25 mouse cellular contexts compared by ENCODE assay signal in the genomic region with DNA sequence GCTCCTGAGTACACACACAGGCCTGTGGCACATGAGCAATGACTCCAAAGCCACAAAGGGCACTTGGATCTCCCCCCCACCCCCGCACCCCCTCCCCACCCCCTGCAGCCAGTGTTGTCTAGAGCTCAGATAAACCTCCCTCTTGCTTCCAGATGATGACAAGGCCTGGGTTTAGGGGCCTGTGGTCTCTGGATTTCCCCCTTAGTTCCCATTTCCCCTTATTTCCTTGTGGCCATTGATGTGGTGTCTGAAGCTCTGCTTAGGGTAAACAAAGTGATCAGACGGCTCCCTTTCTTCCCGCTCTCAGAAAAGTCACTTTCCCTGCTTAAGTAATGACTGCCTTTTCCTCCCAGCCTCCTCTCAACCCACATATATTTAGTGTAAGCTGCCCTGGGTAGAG. TPM values are rescaled to one million over a fixed set of nuclear protein-coding genes. Genes with fewer than 3 reads are reported as not detected.
DNase-seq lines count a peak whose midpoint lies in the region; ATAC-seq and TF ChIP-seq lines count a peak whose summit lies in the region.
"Had no signal": no experiment of that assay in that cellular context is flagged by ENCODE, and none has a peak within 500 bp of the region (broad histone marks: within the 10 kb centered on the region; RNA-seq: fewer than 3 reads in every experiment).

No protein-coding gene starts in this region.

- no peak for TF ChIP-seq RAD21 in MEL (IDR thresholded peaks at IDR 0.05; ENCODE audit: low read depth, low read length)

- no peaks in the 10 kb centered on the region for H3K9me3 ChIP-seq in heart, embryonic 10.5 days
- H3K9me3 ChIP-seq in midbrain, embryonic 10.5 days (replicated peaks): no peaks in the 10 kb centered on the region
- no peaks in the 10 kb centered on the region for H3K9me3 ChIP-seq in midbrain, postnatal 0 days (ENCODE audit: low read length)
- H3K9me3 ChIP-seq in MEL (replicated peaks; ENCODE audit: insufficient read depth, low read length): no peaks in the 10 kb centered on the region
- no peaks in the 10 kb centered on the region for H3K9me3 ChIP-seq in neural tube, embryonic 13.5 days
- H3K9me3 ChIP-seq: embryonic facial prominence, embryonic 15.5 days; G1E; hindbrain, embryonic 12.5 days; kidney, embryonic 15.5 days; limb, embryonic 13.5 days; liver, embryonic 12.5 days; midbrain, embryonic 12.5 days had no signal

- H3K79me2 ChIP-seq in MEL (ENCODE audit: control insufficient read depth, insufficient read depth, low read length, poor library complexity): peaks cover 79% of the 10 kb centered on the region

- 15% methylated on average over 3 of the region's 3 CpGs for WGBS in heart, embryonic 10.5 days
- WGBS in midbrain, embryonic 10.5 days: 7% methylated on average over 3 of the region's 3 CpGs
- WGBS in midbrain, postnatal 0 days: 29% methylated on average over 3 of the region's 3 CpGs
- WGBS in neural tube, embryonic 13.5 days: 12% methylated on average over 3 of the region's 3 CpGs

- no peak for TF ChIP-seq EP300 in MEL (IDR thresholded peaks at IDR 0.05; ENCODE audit: low read depth in 1 of 2, low read length in 2 of 2)

- no peak for DNase-seq in heart, embryonic 10.5 days (ENCODE audit: low spot score)
- DNase-seq in heart, postnatal 10 days: no peak
- no peak for DNase-seq in midbrain, embryonic 10.5 days (ENCODE audit: low spot score)
- no peak for DNase-seq in midbrain, postnatal 0 days (ENCODE audit: low spot score)
- DNase-seq in MEL (ENCODE audit: low read depth, low spot score): peak; percentile 42
- DNase-seq in adrenal gland, postnatal 4 days (ENCODE audit: low spot score in 2 of 2): no peak
- DNase-seq: adrenal gland, postnatal 10 days; cerebellum, adult 8-10 months; cerebellum, postnatal 36 days; gastrocnemius, postnatal 10 days; heart, adult 2 months; kidney, adult 11 months; lung, adult 18-20 months; thymus, adult 2 months had no signal

- H3K36me3 ChIP-seq in heart, embryonic 10.5 days: no peaks in the 10 kb centered on the region
- no peaks in the 10 kb centered on the region for H3K36me3 ChIP-seq in midbrain, embryonic 10.5 days
- H3K36me3 ChIP-seq in midbrain, postnatal 0 days (ENCODE audit: insufficient read depth, low read length): no peaks in the 10 kb centered on the region
- peaks cover 0 to 54% of the 10 kb centered on the region in 2 experiments; a peak in 2 of 4 replicates for H3K36me3 ChIP-seq in MEL (ENCODE audit: control insufficient read depth in 1 of 2, insufficient read depth in 2 of 2, low read length in 2 of 2)
- no peaks in the 10 kb centered on the region for H3K36me3 ChIP-seq in neural tube, embryonic 13.5 days
- H3K36me3 ChIP-seq: embryonic facial prominence, embryonic 15.5 days; G1E; hindbrain, embryonic 12.5 days; kidney, embryonic 15.5 days; limb, embryonic 13.5 days; liver, embryonic 12.5 days; midbrain, embryonic 12.5 days had no signal

- ATAC-seq in midbrain, postnatal 0 days (ENCODE audit: low FRiP score): no peak
- no peak for ATAC-seq in neural tube, embryonic 13.5 days (ENCODE audit: low read depth)
- ATAC-seq: activated CD4-positive, CD25-positive, alpha-beta regulatory T cell, adult 4 months; forebrain, embryonic 16.5 days; liver, embryonic 12.5 days had no signal

- peaks cover 82% of the 10 kb centered on the region for H3K27me3 ChIP-seq in heart, embryonic 10.5 days (ENCODE audit: insufficient read depth, poor library complexity, severe bottlenecking)
- H3K27me3 ChIP-seq in midbrain, embryonic 10.5 days (ENCODE audit: low read depth, poor library complexity, severe bottlenecking): peaks cover 85% of the 10 kb centered on the region
- H3K27me3 ChIP-seq in midbrain, postnatal 0 days (ENCODE audit: insufficient read depth, low read length): peaks cover 15% of the 10 kb centered on the region; the same call in 1 of the 2 replicates
- no peaks in the 10 kb centered on the region for H3K27me3 ChIP-seq in MEL (ENCODE audit: control insufficient read depth in 1 of 2, insufficient read depth in 2 of 2, low read length in 2 of 2)
- peaks cover 67% of the 10 kb centered on the region for H3K27me3 ChIP-seq in neural tube, embryonic 13.5 days

- TF ChIP-seq CTCF in midbrain, postnatal 0 days (IDR thresholded peaks at IDR 0.05): no peak
- TF ChIP-seq CTCF in MEL (IDR thresholded peaks at IDR 0.05 in 2 of 3, conservative IDR thresholded peaks at IDR 0.05 in 1 of 3; ENCODE audit: control insufficient read depth in 1 of 3, insufficient read depth in 1 of 3, low read depth in 2 of 3, low read length in 3 of 3, poor library complexity in 1 of 3, severe bottlenecking in 1 of 3): no peak

- H3K4me1 ChIP-seq in heart, embryonic 10.5 days: peaks cover 43% of the 10 kb centered on the region
- H3K4me1 ChIP-seq in midbrain, embryonic 10.5 days: peaks cover 66% of the 10 kb centered on the region
- H3K4me1 ChIP-seq in midbrain, postnatal 0 days (ENCODE audit: insufficient read depth, low read length): no peaks in the 10 kb centered on the region
- peaks cover 19 to 47% of the 10 kb centered on the region in 2 experiments for H3K4me1 ChIP-seq in MEL (ENCODE audit: control insufficient read depth in 1 of 2, insufficient read depth in 2 of 2, low read length in 2 of 2)
- peaks cover 60% of the 10 kb centered on the region for H3K4me1 ChIP-seq in neural tube, embryonic 13.5 days (replicated peaks)

- H3K4me3 ChIP-seq in heart, embryonic 10.5 days: no peak overlapping the region
- H3K4me3 ChIP-seq in midbrain, embryonic 10.5 days: no peak overlapping the region
- no peak overlapping the region for H3K4me3 ChIP-seq in midbrain, postnatal 0 days (ENCODE audit: low read depth, low read length)
- no peak overlapping the region; a peak in 1 of 4 replicates for H3K4me3 ChIP-seq in MEL (ENCODE audit: control insufficient read depth in 1 of 2, insufficient read depth in 1 of 2, low read depth in 2 of 2, low read length in 2 of 2)
- H3K4me3 ChIP-seq in neural tube, embryonic 13.5 days: no peak overlapping the region
- H3K4me3 ChIP-seq: embryonic facial prominence, embryonic 15.5 days; heart, adult 2 months; hindbrain, embryonic 12.5 days; kidney, embryonic 15.5 days; limb, embryonic 13.5 days; liver, embryonic 12.5 days; midbrain, embryonic 12.5 days; myocyte had no signal

- no peak overlapping the region for H3K4me2 ChIP-seq in midbrain, postnatal 0 days (ENCODE audit: low read depth, low read length, poor library complexity, severe bottlenecking)
- H3K4me2 ChIP-seq in neural tube, embryonic 13.5 days: 0 out of 2 replicates have a peak overlapping the region, but pooled peaks have one; percentile 14
- H3K4me2 ChIP-seq: embryonic facial prominence, embryonic 15.5 days; liver, embryonic 12.5 days; midbrain, embryonic 12.5 days had no signal

- TF ChIP-seq POLR2A in MEL (IDR thresholded peaks at IDR 0.05; ENCODE audit: control insufficient read depth in 1 of 2, insufficient read depth in 1 of 2, low read depth in 1 of 2, low read length in 2 of 2, poor library complexity in 1 of 2): no peak

- intact Hi-C loops in heart, postnatal 10 days (cut with DNase I): no loop called here

- 0 out of 2 replicates have a peak overlapping the region, but pooled peaks have one; percentile 6 for H3K27ac ChIP-seq in heart, embryonic 10.5 days
- H3K27ac ChIP-seq in midbrain, embryonic 10.5 days (replicated peaks): peak overlapping the region; percentile 80
- H3K27ac ChIP-seq in midbrain, postnatal 0 days (ENCODE audit: low read depth, low read length): no peak overlapping the region
- H3K27ac ChIP-seq in MEL (ENCODE audit: control insufficient read depth, low read depth, low read length): peak overlapping the region; percentile 49
- H3K27ac ChIP-seq in neural tube, embryonic 13.5 days (replicated peaks): no peak overlapping the region
- H3K27ac ChIP-seq: embryonic facial prominence, embryonic 15.5 days; heart, adult 2 months; hindbrain, embryonic 12.5 days; limb, embryonic 13.5 days; midbrain, embryonic 12.5 days had no signal

- no peak overlapping the region for H3K9ac ChIP-seq in midbrain, postnatal 0 days (replicated peaks; ENCODE audit: low read length, poor library complexity, severe bottlenecking)
- H3K9ac ChIP-seq in MEL (ENCODE audit: control insufficient read depth, low read depth, low read length, poor library complexity, severe bottlenecking): peak overlapping the region; percentile 60; the same call in 1 of the 2 replicates
- peak overlapping the region; percentile 36; the same call in 1 of the 2 replicates for H3K9ac ChIP-seq in neural tube, embryonic 13.5 days
- H3K9ac ChIP-seq: embryonic facial prominence, embryonic 15.5 days; hindbrain, embryonic 12.5 days; kidney, embryonic 15.5 days; limb, embryonic 13.5 days; liver, embryonic 12.5 days; midbrain, embryonic 12.5 days had no signal

TF ChIP-seq in MEL, 35 proteins besides CTCF, POLR2A, EP300 and RAD21 (continues in another document):
- TF ChIP-seq SIN3A (IDR thresholded peaks at IDR 0.05; ENCODE audit: low read length) (no peak), USF1 (IDR thresholded peaks at IDR 0.05; ENCODE audit: low read depth, low read length) (no peak), MYB (IDR thresholded peaks at IDR 0.05; ENCODE audit: low read depth, low read length) (no peak), HCFC1 (IDR thresholded peaks at IDR 0.05; ENCODE audit: low read depth, low read length) (no peak), MEF2A (IDR thresholded peaks at IDR 0.05; ENCODE audit: extremely low read depth, insufficient replicate concordance, low read depth, low read length, poor library complexity, severe bottlenecking) (no peak), TBP (IDR thresholded peaks at IDR 0.05; ENCODE audit: low read depth, low read length) (no peak), NRF1 (IDR thresholded peaks at IDR 0.05; ENCODE audit: insufficient read depth, low read depth, low read length, poor library complexity, severe bottlenecking) (no peak), CHD2 (IDR thresholded peaks at IDR 0.05; ENCODE audit: low read length) (no peak), ETS1 (IDR thresholded peaks at IDR 0.05; ENCODE audit: low read depth, low read length) (no peak), NELFE (IDR thresholded peaks at IDR 0.05; ENCODE audit: low read depth, low read length) (no peak), POLR2AphosphoS5 (IDR thresholded peaks at IDR 0.05; ENCODE audit: borderline replicate concordance, low read depth, low read length) (no peak), ZNF384 (IDR thresholded peaks at IDR 0.05; ENCODE audit: low read depth, low read length) (no peak)

RNA-seq across cellular contexts. Expression of gene Bcor, which starts 35.6 kb away (rescaled TPM):
- 17.5 and 20.8 TPM in 2 replicates for polyA plus RNA-seq in heart, embryonic 10.5 days (2016; fragmentation: Nextera tagmentation; extraction: Ambion mirVana)
- total RNA-seq in heart, postnatal 10 days (2021): 10 to 100 TPM; 26.4 to 38.5 TPM
- 17.9 and 22.4 TPM in 2 replicates for polyA plus RNA-seq in midbrain, embryonic 10.5 days (2016; fragmentation: Nextera tagmentation; extraction: Ambion mirVana)
- 28.6 and 45.5 TPM in 2 replicates for total RNA-seq in midbrain, postnatal 0 days (2014; rRNA removed)
- polyA plus RNA-seq in midbrain, postnatal 0 days (2015; fragmentation: Nextera tagmentation; extraction: Ambion mirVana): 11.7 and 12.9 TPM in 2 replicates
- total RNA-seq in MEL (2012; rRNA removed): 61.6 and 72.2 TPM in 2 replicates
- polyA plus RNA-seq in MEL (2012; ENCODE audit: insufficient read depth in 1 of 2, insufficient read length in 2 of 2, low read depth in 1 of 2, low replicate concordance in 2 of 2, missing spikeins in 1 of 2): 10 to 100 TPM; 44.6 to 88.7 TPM
- 17.9 and 18.4 TPM in 2 replicates for polyA plus RNA-seq in neural tube, embryonic 13.5 days (2015; fragmentation: Nextera tagmentation; extraction: Ambion mirVana)
- total RNA-seq in adrenal gland, postnatal 4 days (2021): 10 to 100 TPM; 34.6 to 37.8 TPM

Comparison
In these comparisons a context has a peak if more than half of its experiments do, and no peak if none do; other contexts are left out.
1. H3K27ac ChIP-seq: peak in heart, embryonic 10.5 days (single experiment), midbrain, embryonic 10.5 days (single experiment) and MEL (single experiment); none in midbrain, postnatal 0 days (single experiment) and neural tube, embryonic 13.5 days (single experiment).